Mouse (Mus musculus) liver, adult 2 months (tissue): Measurements from ENCODE around the gene Hdac4.

Source experiments
- CTCF ChIP-seq: fragments of 200-500 bp; IDR thresholded peaks from 2 replicates; pipeline ENCODE4 v1.5.1; 2011; ENCODE audit warnings: low read depth, low read length, control low read depth
- POLR2A ChIP-seq: fragments of 200-500 bp; IDR thresholded peaks from 2 replicates; pipeline ENCODE4 v1.6.1; 2011; ENCODE audit warnings: low read length, control low read depth; ENCODE audit not compliant: insufficient read depth; ENCODE audit errors: extremely low read depth

DNA sequence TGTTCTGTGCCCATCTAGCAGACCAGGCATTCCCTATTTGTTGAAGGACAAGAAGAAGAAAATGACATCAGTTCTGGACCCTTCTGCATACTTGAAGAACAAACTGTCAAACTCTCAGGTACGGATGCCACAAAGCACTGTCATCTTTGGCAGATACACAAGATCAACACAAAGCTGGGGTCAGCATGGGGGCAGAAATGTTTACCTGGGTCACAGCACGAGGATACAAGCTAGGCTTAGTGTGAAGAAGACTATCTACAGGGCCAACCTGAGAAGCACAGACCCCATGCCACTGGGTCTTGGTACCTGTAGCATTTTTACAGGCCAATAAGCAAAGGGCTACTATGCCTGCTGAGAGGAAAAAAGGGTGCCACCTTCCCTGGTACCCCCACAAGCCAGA lies 107.7 kb downstream of the Hdac4 start:
- TF ChIP-seq POLR2A (no peak), CTCF (no peak)
